Mouse (Mus musculus): ENCODE measurements around the gene Tenm4. TPM values are rescaled to one million over a fixed set of nuclear protein-coding genes. Genes with fewer than 3 reads are reported as not detected.
"Not testable (repeated sequence)": the region's sequence is repeated elsewhere in the genome, so short reads cannot be mapped to it uniquely, and the experiment has no call there.

The Tenm4 gene
- polyA plus RNA-seq, 1 experiment from 2014 or later: 11.4 TPM

DNA sequence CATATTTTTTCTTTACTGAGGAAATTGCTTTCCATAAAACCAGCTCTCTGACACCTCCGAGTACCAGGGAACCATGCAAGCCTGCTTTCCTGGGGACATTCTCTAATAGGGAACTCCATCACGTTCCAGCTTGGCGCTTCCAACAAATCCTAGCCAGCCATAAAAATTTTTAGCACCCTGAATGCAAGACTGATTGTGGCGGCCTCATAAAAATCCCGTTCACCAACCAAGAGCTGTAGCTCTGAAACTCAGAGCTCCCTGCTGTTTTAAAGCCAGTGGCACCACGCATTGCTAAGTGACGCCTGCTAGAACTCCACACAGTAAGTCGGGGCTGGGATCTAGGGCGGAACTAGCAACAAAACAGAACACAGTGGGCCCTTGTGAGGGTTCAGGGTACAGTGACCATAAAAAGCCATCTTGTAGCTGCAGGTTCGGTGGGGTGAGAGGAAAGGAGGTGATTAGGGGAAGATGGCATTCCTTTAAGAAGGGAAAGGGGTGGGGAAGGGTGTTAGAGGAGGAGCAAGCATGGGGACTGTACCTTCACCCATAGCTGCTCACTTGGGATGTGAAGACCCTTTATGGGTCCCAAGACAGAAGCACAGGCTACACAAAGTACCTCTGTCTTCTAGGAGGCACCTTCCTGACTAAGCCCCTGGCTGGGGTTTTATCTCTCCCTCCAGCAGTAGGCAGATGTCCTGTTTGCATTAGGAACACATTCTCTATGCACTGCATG, 439.0 kb downstream of the Tenm4 start:
- no peaks in the 10 kb centered on the region for H3K9me3 ChIP-seq (replicated peaks; ENCODE audit: control insufficient read depth, low read length)
- H3K4me3 ChIP-seq (ENCODE audit: low read depth, low read length): no peak overlapping the region
- H3K4me2 ChIP-seq: no peak overlapping the region
- no peak overlapping the region for H3K27ac ChIP-seq (ENCODE audit: low read depth, low read length)
- no peak for ATAC-seq (replicated peaks; ENCODE audit: insufficient number of reproducible peaks, low FRiP score, low TSS enrichment)
- H3K27me3 ChIP-seq (ENCODE audit: control insufficient read depth, insufficient read depth, low read length): peaks cover 2% of the 10 kb centered on the region; the same call in 1 of the 2 replicates
- no peaks in the 10 kb centered on the region for H3K4me1 ChIP-seq (ENCODE audit: control insufficient read depth, insufficient read depth, low read length)
- WGBS (ENCODE audit: insufficient replicate concordance): 51% methylated on average over 10 of the region's 10 CpGs
- H3K36me3 ChIP-seq (ENCODE audit: control insufficient read depth, insufficient read depth, low read length): no peaks in the 10 kb centered on the region
- no peak overlapping the region for H3K9ac ChIP-seq (ENCODE audit: low read depth, low read length)

- no peaks in the 10 kb centered on the region for H3K27me3 ChIP-seq (ENCODE audit: control insufficient read depth, insufficient read depth, low read length)
- no peak overlapping the region for H3K9ac ChIP-seq (ENCODE audit: low read depth, low read length)
- WGBS (ENCODE audit: insufficient replicate concordance): 72% methylated on average over 2 of the region's 2 CpGs
- no peaks in the 10 kb centered on the region for H3K9me3 ChIP-seq (replicated peaks; ENCODE audit: control insufficient read depth, low read length)
- ATAC-seq (replicated peaks; ENCODE audit: insufficient number of reproducible peaks, low FRiP score, low TSS enrichment): no peak
- H3K4me1 ChIP-seq (ENCODE audit: control insufficient read depth, insufficient read depth, low read length): no peaks in the 10 kb centered on the region
- no peak overlapping the region for H3K27ac ChIP-seq (ENCODE audit: low read depth, low read length)
- no peak overlapping the region for H3K4me3 ChIP-seq (ENCODE audit: low read depth, low read length)
- no peak overlapping the region for H3K4me2 ChIP-seq
- H3K36me3 ChIP-seq (ENCODE audit: control insufficient read depth, insufficient read depth, low read length): no peaks in the 10 kb centered on the region
These were observed 446.3 kb downstream of the Tenm4 start for GRCm38 (mm10) chr7:96617371-96617770.

GRCm38 (mm10) chr7:96619930-96620472, 449.0 kb downstream of the Tenm4 start:
- Histone ChIP-seq H3K36me3 (ENCODE audit: control insufficient read depth, insufficient read depth, low read length) (no peaks in the 10 kb centered on the region), H3K4me1 (ENCODE audit: control insufficient read depth, insufficient read depth, low read length) (no peaks in the 10 kb centered on the region), H3K9me3 (replicated peaks; ENCODE audit: control insufficient read depth, low read length) (no peaks in the 10 kb centered on the region), H3K27me3 (ENCODE audit: control insufficient read depth, insufficient read depth, low read length) (no peaks in the 10 kb centered on the region), H3K9ac (ENCODE audit: low read depth, low read length) (no peak overlapping the region), H3K27ac (ENCODE audit: low read depth, low read length) (no peak overlapping the region), H3K4me3 (ENCODE audit: low read depth, low read length) (no peak overlapping the region), H3K4me2 (no peak overlapping the region)
- 77% methylated on average over 4 of the region's 4 CpGs for WGBS (ENCODE audit: insufficient replicate concordance)
- no peak for ATAC-seq (replicated peaks; ENCODE audit: insufficient number of reproducible peaks, low FRiP score, low TSS enrichment)

- no peaks in the 10 kb centered on the region for H3K9me3 ChIP-seq (replicated peaks; ENCODE audit: control insufficient read depth, low read length)
- 87% methylated on average over 3 of the region's 3 CpGs for WGBS (ENCODE audit: insufficient replicate concordance)
- ATAC-seq (replicated peaks; ENCODE audit: insufficient number of reproducible peaks, low FRiP score, low TSS enrichment): no peak
These were observed 455.3 kb downstream of the Tenm4 start for GRCm38 (mm10) chr7:96626338-96626737.

GRCm38 (mm10) chr7:96630551-96630950, 459.5 kb downstream of the Tenm4 start:
- not testable (repeated sequence) for H3K9ac ChIP-seq (ENCODE audit: low read depth, low read length); H3K9me3 ChIP-seq (replicated peaks; ENCODE audit: control insufficient read depth, low read length); H3K36me3 ChIP-seq (ENCODE audit: control insufficient read depth, insufficient read depth, low read length); H3K4me1 ChIP-seq (ENCODE audit: control insufficient read depth, insufficient read depth, low read length); H3K4me2 ChIP-seq; H3K4me3 ChIP-seq (ENCODE audit: low read depth, low read length); H3K27ac ChIP-seq (ENCODE audit: low read depth, low read length); ATAC-seq (replicated peaks; ENCODE audit: insufficient number of reproducible peaks, low FRiP score, low TSS enrichment)
- H3K27me3 ChIP-seq (ENCODE audit: control insufficient read depth, insufficient read depth, low read length): peaks cover 20% of the 10 kb centered on the region
- WGBS (ENCODE audit: insufficient replicate concordance): 84% methylated on average over 9 of the region's 9 CpGs

More at GRCm38 (mm10) chr7:96626338-96626737, 455.3 kb downstream of the Tenm4 start:
- Histone ChIP-seq H3K9ac (ENCODE audit: low read depth, low read length) (no peak overlapping the region), H3K27me3 (ENCODE audit: control insufficient read depth, insufficient read depth, low read length) (peaks cover 14% of the 10 kb centered on the region), H3K27ac (ENCODE audit: low read depth, low read length) (no peak overlapping the region), H3K36me3 (ENCODE audit: control insufficient read depth, insufficient read depth, low read length) (no peaks in the 10 kb centered on the region), H3K4me2 (no peak overlapping the region), H3K4me1 (ENCODE audit: control insufficient read depth, insufficient read depth, low read length) (no peaks in the 10 kb centered on the region), H3K4me3 (ENCODE audit: low read depth, low read length) (no peak overlapping the region)

GRCm38 (mm10) chr7:96633008-96633407, 462.0 kb downstream of the Tenm4 start:
- Histone ChIP-seq H3K9ac (ENCODE audit: low read depth, low read length) (no peak overlapping the region), H3K27ac (ENCODE audit: low read depth, low read length) (no peak overlapping the region), H3K27me3 (ENCODE audit: control insufficient read depth, insufficient read depth, low read length) (peaks cover 13% of the 10 kb centered on the region; the same call in 1 of the 2 replicates), H3K4me1 (ENCODE audit: control insufficient read depth, insufficient read depth, low read length) (no peaks in the 10 kb centered on the region), H3K9me3 (replicated peaks; ENCODE audit: control insufficient read depth, low read length) (0 out of 2 replicates have a peak, but pooled peaks cover 2% of the 10 kb centered on the region), H3K36me3 (ENCODE audit: control insufficient read depth, insufficient read depth, low read length) (no peaks in the 10 kb centered on the region), H3K4me2 (no peak overlapping the region), H3K4me3 (ENCODE audit: low read depth, low read length) (no peak overlapping the region)
- WGBS (ENCODE audit: insufficient replicate concordance): 24% methylated on average over 1 of the region's 1 CpGs
- no peak for ATAC-seq (replicated peaks; ENCODE audit: insufficient number of reproducible peaks, low FRiP score, low TSS enrichment)

GRCm38 (mm10) chr7:96635830-96636440, 464.9 kb downstream of the Tenm4 start:
- Histone ChIP-seq H3K9ac (ENCODE audit: low read depth, low read length) (no peak overlapping the region), H3K36me3 (ENCODE audit: control insufficient read depth, insufficient read depth, low read length) (no peaks in the 10 kb centered on the region), H3K9me3 (replicated peaks; ENCODE audit: control insufficient read depth, low read length) (0 out of 2 replicates have a peak, but pooled peaks cover 2% of the 10 kb centered on the region), H3K4me2 (no peak overlapping the region), H3K27ac (ENCODE audit: low read depth, low read length) (no peak overlapping the region), H3K4me3 (ENCODE audit: low read depth, low read length) (no peak overlapping the region), H3K27me3 (ENCODE audit: control insufficient read depth, insufficient read depth, low read length) (peaks cover 23% of the 10 kb centered on the region), H3K4me1 (ENCODE audit: control insufficient read depth, insufficient read depth, low read length) (no peaks in the 10 kb centered on the region)
- ATAC-seq (replicated peaks; ENCODE audit: insufficient number of reproducible peaks, low FRiP score, low TSS enrichment): no peak
- WGBS (ENCODE audit: insufficient replicate concordance): 53% methylated on average over 7 of the region's 7 CpGs

DNA sequence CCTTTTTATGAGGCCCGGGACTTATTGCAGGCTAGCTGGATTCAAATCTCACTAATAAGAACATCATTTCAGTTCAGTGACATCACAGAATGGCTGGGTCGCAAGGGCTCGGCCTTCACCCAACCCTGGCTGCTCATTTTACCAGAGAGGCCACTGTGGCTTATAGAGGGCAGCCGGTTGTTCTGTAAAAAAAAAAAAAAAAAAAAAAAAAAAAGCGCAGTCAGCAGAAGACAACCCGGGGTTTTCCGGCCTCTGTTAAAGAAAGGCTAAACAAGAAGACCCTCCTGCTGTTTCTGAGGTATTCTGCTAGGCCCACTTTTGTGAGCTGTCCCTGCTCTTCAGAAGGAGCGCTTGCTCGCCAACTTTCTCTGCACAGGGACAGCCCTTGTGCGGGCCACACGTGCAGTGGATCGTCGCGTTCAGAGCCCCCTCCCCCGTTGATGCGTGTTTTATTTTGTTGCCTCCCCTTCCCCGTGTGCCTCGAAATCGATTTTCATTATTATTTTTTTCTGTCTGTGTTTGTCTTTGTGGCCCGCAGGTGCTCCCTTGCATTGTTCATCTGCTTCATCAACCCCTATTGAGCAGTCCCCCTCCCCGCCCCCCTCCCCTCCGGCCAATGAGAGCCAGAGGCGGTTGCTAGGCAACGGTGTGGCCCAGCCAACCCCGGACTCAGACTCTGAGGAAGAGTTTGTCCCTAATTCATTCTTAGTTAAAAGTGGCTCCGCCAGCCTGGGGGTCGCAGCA, 472.6 kb downstream of the Tenm4 start:
- Histone ChIP-seq H3K4me2 (peak overlapping the region; percentile 67), H3K36me3 (ENCODE audit: control insufficient read depth, insufficient read depth, low read length) (no peaks in the 10 kb centered on the region), H3K27ac (ENCODE audit: low read depth, low read length) (no peak overlapping the region), H3K27me3 (ENCODE audit: control insufficient read depth, insufficient read depth, low read length) (peaks cover 54% of the 10 kb centered on the region), H3K4me3 (ENCODE audit: low read depth, low read length) (peak overlapping the region; percentile 35), H3K4me1 (ENCODE audit: control insufficient read depth, insufficient read depth, low read length) (peaks cover 14% of the 10 kb centered on the region), H3K9me3 (replicated peaks; ENCODE audit: control insufficient read depth, low read length) (no peaks in the 10 kb centered on the region), H3K9ac (ENCODE audit: low read depth, low read length) (0 out of 2 replicates have a peak overlapping the region, but pooled peaks have one; percentile 34)
- WGBS (ENCODE audit: insufficient replicate concordance): 4% methylated on average over 27 of the region's 27 CpGs
- ATAC-seq (replicated peaks; ENCODE audit: insufficient number of reproducible peaks, low FRiP score, low TSS enrichment): no peak

Measured in heart, embryonic 11.5 days (tissue).